Mouse (Mus musculus) C2C12 (cell line): Measurements from ENCODE around the gene Hebp1.

Experiments used
- CTCF ChIP-seq: IDR thresholded peaks from one replicate; pipeline ENCODE4 v1.5.1; 2011; ENCODE audit not compliant: control insufficient read depth, insufficient read depth, insufficient read length
- MAX ChIP-seq: IDR thresholded peaks from one replicate; pipeline ENCODE4 v1.6.1; 2011; ENCODE audit warnings: mild to moderate bottlenecking, control low read depth
- USF1 ChIP-seq: IDR thresholded peaks from one replicate; pipeline ENCODE4 v1.6.1; 2011; ENCODE audit warnings: low read depth, mild to moderate bottlenecking, control low read depth, moderate library complexity

GRCm38 (mm10) chr6:135143151-135143550 lies 54.7 kb downstream of the Hebp1 start:
- TF ChIP-seq CTCF (no peak), USF1 (no peak), MAX (no peak)
